Mouse (Mus musculus): ENCODE measurements around the gene Uqcc2.

DNA sequence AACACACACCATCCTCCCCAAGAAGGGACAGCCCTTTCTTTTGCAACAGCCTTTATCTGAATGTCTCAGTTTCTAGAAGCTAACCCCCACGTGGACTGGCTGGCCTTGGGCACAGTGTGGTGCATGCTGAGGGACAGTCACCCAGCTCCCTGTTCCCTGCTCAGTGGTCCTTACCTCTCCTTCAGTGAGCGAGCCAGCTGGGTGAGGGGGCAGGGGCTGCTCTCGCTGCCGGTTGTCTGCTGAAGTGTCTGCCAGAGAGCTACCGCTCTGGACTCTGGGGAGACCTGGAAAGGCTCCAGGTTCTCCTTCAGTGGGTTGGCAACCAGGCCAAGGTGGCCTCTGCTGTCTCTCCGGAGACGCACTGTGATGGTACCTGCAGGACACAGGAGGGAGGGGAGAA lies 17.2 kb upstream of the Uqcc2 start:
- no peak for TF ChIP-seq CTCF (IDR thresholded peaks at IDR 0.05; ENCODE audit: control insufficient read depth, insufficient read depth, low read length)
- TF ChIP-seq POLR2A (IDR thresholded peaks at IDR 0.05; ENCODE audit: borderline replicate concordance, control insufficient read depth, low read depth, low read length) = no peak

Data from bone marrow, adult 2 months (tissue).